Mouse (Mus musculus): Measurements from ENCODE around the gene Enc1. TPM values are rescaled to one million over a fixed set of nuclear protein-coding genes. Genes with fewer than 3 reads are reported as not detected.
"Not testable (repeated sequence)": the region's sequence is repeated elsewhere in the genome, so short reads cannot be mapped to it uniquely, and the experiment has no call there.

Gene Enc1
- polyA plus RNA-seq, 1 experiment, result 303 TPM

GRCm38 (mm10) chr13:97253418-97253981, 12.6 kb downstream of the Enc1 start:
- TF ChIP-seq POLR2A (IDR thresholded peaks at IDR 0.05; ENCODE audit: borderline replicate concordance, extremely low read depth, insufficient read depth, insufficient read length, poor library complexity, severe bottlenecking) (no peak), CTCF (IDR thresholded peaks at IDR 0.05; ENCODE audit: borderline replicate concordance, extremely low read depth, insufficient read depth, insufficient read length) (no peak)
- DNase-seq (ENCODE audit: low read depth), result peak; percentile 72

GRCm38 (mm10) chr13:97253994-97254393, 13.1 kb downstream of the Enc1 start:
- no peak for DNase-seq (ENCODE audit: low read depth)
- TF ChIP-seq CTCF (IDR thresholded peaks at IDR 0.05; ENCODE audit: borderline replicate concordance, extremely low read depth, insufficient read depth, insufficient read length), result no peak
- TF ChIP-seq POLR2A (IDR thresholded peaks at IDR 0.05; ENCODE audit: borderline replicate concordance, extremely low read depth, insufficient read depth, insufficient read length, poor library complexity, severe bottlenecking), result no peak

GRCm38 (mm10) chr13:97254564-97255164, 13.8 kb downstream of the Enc1 start:
- no peak for TF ChIP-seq POLR2A (IDR thresholded peaks at IDR 0.05; ENCODE audit: borderline replicate concordance, extremely low read depth, insufficient read depth, insufficient read length, poor library complexity, severe bottlenecking)
- TF ChIP-seq CTCF (IDR thresholded peaks at IDR 0.05; ENCODE audit: borderline replicate concordance, extremely low read depth, insufficient read depth, insufficient read length), result no peak
- peak; percentile 65 for DNase-seq (ENCODE audit: low read depth)

- DNase-seq (ENCODE audit: low read depth), result peak; percentile 96
- no peak for TF ChIP-seq CTCF (IDR thresholded peaks at IDR 0.05; ENCODE audit: borderline replicate concordance, extremely low read depth, insufficient read depth, insufficient read length)
- TF ChIP-seq POLR2A (IDR thresholded peaks at IDR 0.05; ENCODE audit: borderline replicate concordance, extremely low read depth, insufficient read depth, insufficient read length, poor library complexity, severe bottlenecking), result no peak
Observed at GRCm38 (mm10) chr13:97255976-97256848, 15.3 kb downstream of the Enc1 start.

GRCm38 (mm10) chr13:97256849-97257379, 16.0 kb downstream of the Enc1 start:
- no peak for DNase-seq (ENCODE audit: low read depth)

GRCm38 (mm10) chr13:97259271-97259670, 18.4 kb downstream of the Enc1 start:
- no peak for TF ChIP-seq POLR2A (IDR thresholded peaks at IDR 0.05; ENCODE audit: borderline replicate concordance, extremely low read depth, insufficient read depth, insufficient read length, poor library complexity, severe bottlenecking)
- TF ChIP-seq CTCF (IDR thresholded peaks at IDR 0.05; ENCODE audit: borderline replicate concordance, extremely low read depth, insufficient read depth, insufficient read length), result no peak
- peak; percentile 53 for DNase-seq (ENCODE audit: low read depth)

More at GRCm38 (mm10) chr13:97256849-97257379, 16.0 kb downstream of the Enc1 start:
- TF ChIP-seq POLR2A (IDR thresholded peaks at IDR 0.05; ENCODE audit: borderline replicate concordance, extremely low read depth, insufficient read depth, insufficient read length, poor library complexity, severe bottlenecking), result no peak
- TF ChIP-seq CTCF (IDR thresholded peaks at IDR 0.05; ENCODE audit: borderline replicate concordance, extremely low read depth, insufficient read depth, insufficient read length), result no peak

- TF ChIP-seq CTCF (IDR thresholded peaks at IDR 0.05; ENCODE audit: borderline replicate concordance, extremely low read depth, insufficient read depth, insufficient read length), result no peak
- TF ChIP-seq POLR2A (IDR thresholded peaks at IDR 0.05; ENCODE audit: borderline replicate concordance, extremely low read depth, insufficient read depth, insufficient read length, poor library complexity, severe bottlenecking), result no peak
- DNase-seq (ENCODE audit: low read depth), result peak; percentile 53
Observed at GRCm38 (mm10) chr13:97260456-97261180, 19.7 kb downstream of the Enc1 start.

GRCm38 (mm10) chr13:97261549-97261948, 20.6 kb downstream of the Enc1 start:
- no peak for TF ChIP-seq CTCF (IDR thresholded peaks at IDR 0.05; ENCODE audit: borderline replicate concordance, extremely low read depth, insufficient read depth, insufficient read length)
- no peak for TF ChIP-seq POLR2A (IDR thresholded peaks at IDR 0.05; ENCODE audit: borderline replicate concordance, extremely low read depth, insufficient read depth, insufficient read length, poor library complexity, severe bottlenecking)
- DNase-seq (ENCODE audit: low read depth), result peak; percentile 16

GRCm38 (mm10) chr13:97262676-97263075, 21.8 kb downstream of the Enc1 start:
- TF ChIP-seq CTCF (IDR thresholded peaks at IDR 0.05; ENCODE audit: borderline replicate concordance, extremely low read depth, insufficient read depth, insufficient read length) (no peak), POLR2A (IDR thresholded peaks at IDR 0.05; ENCODE audit: borderline replicate concordance, extremely low read depth, insufficient read depth, insufficient read length, poor library complexity, severe bottlenecking) (no peak)
- DNase-seq (ENCODE audit: low read depth), result peak; percentile 59

- DNase-seq (ENCODE audit: low read depth), result not testable (repeated sequence)
Observed at GRCm38 (mm10) chr13:97265534-97265933, 24.6 kb downstream of the Enc1 start.

- DNase-seq (ENCODE audit: low read depth), result no peak
- no peak for TF ChIP-seq CTCF (IDR thresholded peaks at IDR 0.05; ENCODE audit: borderline replicate concordance, extremely low read depth, insufficient read depth, insufficient read length)
- TF ChIP-seq POLR2A (IDR thresholded peaks at IDR 0.05; ENCODE audit: borderline replicate concordance, extremely low read depth, insufficient read depth, insufficient read length, poor library complexity, severe bottlenecking), result no peak
Observed at GRCm38 (mm10) chr13:97270723-97271122, 29.8 kb downstream of the Enc1 start.

Data from brain, embryonic 14.5 days (tissue).